Mouse (Mus musculus) liver, adult 2 months (tissue): Measurements from ENCODE around the gene Tsc1. TPM values are rescaled to one million over a fixed set of nuclear protein-coding genes. Genes with fewer than 3 reads are reported as not detected.

Source experiments
- DNase-seq: peaks from one replicate; pipeline ENCODE4 v3.0.0-alpha.2; 2011; ENCODE audit warnings: low read depth, low spot score; ENCODE audit errors: extremely low read depth
- H3K27ac ChIP-seq: fragments of 200-500 bp; replicated peaks from 2 replicates; pipeline ENCODE4 v1.5.1; 2012; ENCODE audit warnings: low read depth, mild to moderate bottlenecking, control low read depth, inconsistent platforms, low read length; ENCODE audit not compliant: insufficient read depth
- H3K27me3 ChIP-seq: fragments of 200-500 bp; 2 replicates; pipeline ENCODE4 v1.6.1; 2012; ENCODE audit warnings: mild to moderate bottlenecking, moderate library complexity, low read length, inconsistent platforms; ENCODE audit not compliant: control insufficient read depth, insufficient read depth
- H3K36me3 ChIP-seq: fragments of 200-500 bp; 2 replicates; pipeline ENCODE4 v1.6.1; 2012; ENCODE audit warnings: low read length, inconsistent platforms; ENCODE audit not compliant: control insufficient read depth, insufficient read depth
- H3K4me1 ChIP-seq: fragments of 200-500 bp; 2 replicates; pipeline ENCODE4 v1.6.1; 2011; ENCODE audit warnings: low read length; ENCODE audit not compliant: control insufficient read depth, insufficient read depth
- H3K4me3 ChIP-seq: fragments of 200-500 bp; 2 replicates; pipeline ENCODE4 v1.5.1; 2011; ENCODE audit warnings: low read depth, mild to moderate bottlenecking, control low read depth, low read length, moderate library complexity; ENCODE audit not compliant: insufficient read depth
- H3K79me2 ChIP-seq: fragments of 200-500 bp; 2 replicates; pipeline ENCODE4 v1.6.1; 2012; ENCODE audit warnings: inconsistent platforms, mild to moderate bottlenecking, low read length, moderate library complexity; ENCODE audit not compliant: control insufficient read depth, insufficient read depth
- H3K9ac ChIP-seq: fragments of 200-500 bp; 2 replicates; pipeline ENCODE4 v1.6.1; 2012; ENCODE audit warnings: low read depth, mild to moderate bottlenecking, control low read depth, inconsistent platforms, low read length
- CTCF ChIP-seq: fragments of 200-500 bp; IDR thresholded peaks from 2 replicates; pipeline ENCODE4 v1.5.1; 2011; ENCODE audit warnings: low read depth, low read length, control low read depth
- POLR2A ChIP-seq: fragments of 200-500 bp; IDR thresholded peaks from 2 replicates; pipeline ENCODE4 v1.6.1; 2011; ENCODE audit warnings: low read length, control low read depth; ENCODE audit not compliant: insufficient read depth; ENCODE audit errors: extremely low read depth
- WGBS: fragments of 180-500 bp; shearing (Covaris S2); methylation state at CpG from one replicate; pipeline ENCODE4 v1.1.7; 2018; 5-methylcytosine and 5-hydroxymethylcytosine counted together
- polyA plus RNA-seq: library from polyadenylated mRNA; depleted of rRNA; stranded (reverse); fragments of >200 nt; gene quantifications from 2 replicates; pipeline ENCODE4 v1.2.3, GENCODE M21; 2012
- total RNA-seq: library from RNA; depleted of rRNA; stranded (reverse); fragments of >200 nt; gene quantifications from 2 replicates; pipeline ENCODE4 v1.2.3, GENCODE M21; 2014

Gene Tsc1
- total and polyA plus RNA-seq, 2 experiments, result 10.0 to 14.4 TPM

- no peak for TF ChIP-seq CTCF
- TF ChIP-seq POLR2A, result no peak
- Histone ChIP-seq H3K4me1 (no peaks in the 10 kb centered on the region), H3K27me3 (no peaks in the 10 kb centered on the region), H3K36me3 (no peaks in the 10 kb centered on the region), H3K27ac (no peak overlapping the region), H3K79me2 (no peaks in the 10 kb centered on the region), H3K9ac (no peak overlapping the region), H3K4me3 (no peak overlapping the region)
- DNase-seq, result no peak
- WGBS, result 84% methylated on average over 7 of the region's 7 CpGs
Observed at GRCm38 (mm10) chr2:28597733-28598547, 43.1 kb upstream of the Tsc1 start.

GRCm38 (mm10) chr2:28598692-28599568 is 42.1 kb upstream of the Tsc1 start:
- no peak for DNase-seq
- TF ChIP-seq CTCF, result no peak
- no peak for TF ChIP-seq POLR2A
- 70% methylated on average over 12 of the region's 12 CpGs for WGBS
- Histone ChIP-seq H3K9ac (no peak overlapping the region), H3K4me3 (no peak overlapping the region), H3K27ac (no peak overlapping the region), H3K4me1 (no peaks in the 10 kb centered on the region), H3K79me2 (no peaks in the 10 kb centered on the region), H3K36me3 (no peaks in the 10 kb centered on the region), H3K27me3 (no peaks in the 10 kb centered on the region)

GRCm38 (mm10) chr2:28599569-28599900 is 41.5 kb upstream of the Tsc1 start:
- no peak overlapping the region for H3K4me3 ChIP-seq
- no peak overlapping the region for H3K9ac ChIP-seq
- H3K27me3 ChIP-seq, result no peaks in the 10 kb centered on the region
- no peaks in the 10 kb centered on the region for H3K79me2 ChIP-seq
- WGBS, result 72% methylated on average over 6 of the region's 6 CpGs
- no peak overlapping the region for H3K27ac ChIP-seq
- TF ChIP-seq CTCF, result no peak
- TF ChIP-seq POLR2A, result no peak
- no peaks in the 10 kb centered on the region for H3K4me1 ChIP-seq
- DNase-seq, result no peak
- H3K36me3 ChIP-seq, result no peaks in the 10 kb centered on the region

- Histone ChIP-seq H3K27ac (no peak overlapping the region), H3K27me3 (no peaks in the 10 kb centered on the region), H3K4me1 (no peaks in the 10 kb centered on the region), H3K79me2 (no peaks in the 10 kb centered on the region), H3K4me3 (no peak overlapping the region), H3K36me3 (no peaks in the 10 kb centered on the region), H3K9ac (no peak overlapping the region)
- no peak for DNase-seq
- TF ChIP-seq POLR2A (no peak), CTCF (no peak)
- 65% methylated on average over 12 of the region's 12 CpGs for WGBS
Observed at GRCm38 (mm10) chr2:28601720-28602590, 39.1 kb upstream of the Tsc1 start.

- no peaks in the 10 kb centered on the region for H3K36me3 ChIP-seq
- no peak for DNase-seq
- H3K79me2 ChIP-seq, result no peaks in the 10 kb centered on the region
- no peaks in the 10 kb centered on the region for H3K27me3 ChIP-seq
- no peak overlapping the region for H3K9ac ChIP-seq
- H3K27ac ChIP-seq, result no peak overlapping the region
- no peak for TF ChIP-seq CTCF
- TF ChIP-seq POLR2A, result no peak
- no peaks in the 10 kb centered on the region for H3K4me1 ChIP-seq
- 89% methylated on average over 5 of the region's 5 CpGs for WGBS
- no peak overlapping the region for H3K4me3 ChIP-seq
Observed at GRCm38 (mm10) chr2:28603542-28603941, 37.5 kb upstream of the Tsc1 start.
